Mouse (Mus musculus) forebrain, embryonic 12.5 days (tissue): ENCODE measurements around the gene Bmi1. TPM values are rescaled to one million over a fixed set of nuclear protein-coding genes. Genes with fewer than 3 reads are reported as not detected.

Experiments
- ATAC-seq: fragments of 200-750 bp; cut with Nextera tagmentation; 2 replicates; pipeline ENCODE4 v1.8.0; 2017; ENCODE audit warnings: moderate TSS enrichment; ENCODE audit not compliant: low FRiP score
- H3K27ac ChIP-seq: fragments of 300-500 bp; sonication (generic); 2 replicates; pipeline ENCODE4 v1.5.1; 2016; ENCODE audit warnings: mild to moderate bottlenecking
- H3K27me3 ChIP-seq: fragments of 300-500 bp; sonication (generic); 2 replicates; pipeline ENCODE4 v1.6.1; 2016; ENCODE audit warnings: mild to moderate bottlenecking
- H3K36me3 ChIP-seq: fragments of 300-500 bp; sonication (generic); replicated peaks from 2 replicates; pipeline ENCODE4 v1.6.1; 2016; ENCODE audit warnings: mild to moderate bottlenecking
- H3K4me1 ChIP-seq: fragments of 300-500 bp; sonication (generic); 2 replicates; pipeline ENCODE4 v1.6.1; 2016
- H3K4me2 ChIP-seq: fragments of 300-500 bp; sonication (generic); 2 replicates; pipeline ENCODE4 v1.6.1; 2016; ENCODE audit warnings: mild to moderate bottlenecking, moderate library complexity
- H3K4me3 ChIP-seq: fragments of 300-500 bp; sonication (generic); replicated peaks from 2 replicates; pipeline ENCODE4 v1.5.1; 2016; ENCODE audit warnings: mild to moderate bottlenecking
- H3K9ac ChIP-seq: fragments of 300-500 bp; sonication (generic); 2 replicates; pipeline ENCODE4 v1.6.1; 2016; ENCODE audit warnings: mild to moderate bottlenecking
- H3K9me3 ChIP-seq: fragments of 300-500 bp; sonication (generic); 2 replicates; pipeline ENCODE4 v1.6.1; 2016
- WGBS: fragments of 180-500 bp; shearing (Covaris S2); methylation state at CpG from one replicate; pipeline ENCODE4 v1.1.7; 2016; 5-methylcytosine and 5-hydroxymethylcytosine counted together
- polyA plus RNA-seq: library from polyadenylated mRNA; unstranded; fragments of >200 nt; fragmentation: Nextera tagmentation; extraction: Ambion mirVana; gene quantifications from 2 replicates; pipeline ENCODE4 v1.2.1, GENCODE M21; 2016

The Bmi1 gene
- 42.0 and 43.9 TPM in 2 replicates for polyA plus RNA-seq

GRCm38 (mm10) chr2:18676936-18677491 is at the start of gene Bmi1:
TSS of gene Bmi1 (plus strand) at chr2:18677018.
- Histone ChIP-seq H3K4me2 (peak within 1 kb of the TSS; percentile 88), H3K27me3 (peaks cover 36% of the 10 kb centered on the region), H3K9me3 (no peaks in the 10 kb centered on the region), H3K4me3 (peak within 1 kb of the TSS; percentile 85), H3K27ac (peak within 1 kb of the TSS; percentile 98), H3K36me3 (no peaks in the 10 kb centered on the region), H3K4me1 (peaks cover 44% of the 10 kb centered on the region), H3K9ac (peak within 1 kb of the TSS; percentile 96)
- ATAC-seq = peak; percentile 77
- WGBS = under 1% methylated on average over 40 of the region's 77 CpGs

DNA sequence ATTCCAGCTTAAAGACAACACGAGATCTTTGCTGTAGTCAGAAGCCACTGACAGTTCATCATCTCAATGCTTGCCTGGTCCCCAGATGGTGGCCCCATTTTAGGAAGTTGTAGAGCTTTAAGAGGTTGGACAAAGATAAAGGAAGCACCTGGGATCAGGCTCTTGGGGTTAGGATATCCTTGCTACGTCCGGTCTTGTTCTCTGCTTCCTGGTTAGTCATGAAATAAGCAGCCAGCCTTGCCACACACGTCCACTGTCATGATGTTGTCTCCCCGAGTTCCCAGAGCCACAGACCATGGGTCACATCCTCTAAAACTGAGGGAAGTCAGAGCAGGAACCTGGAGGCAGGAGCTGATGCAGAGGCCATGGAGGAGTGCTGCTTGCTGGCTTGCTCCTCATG is 46.3 kb upstream of the Bmi1 start:
- Histone ChIP-seq H3K36me3 (no peaks in the 10 kb centered on the region), H3K9me3 (no peaks in the 10 kb centered on the region), H3K9ac (no peak overlapping the region), H3K4me1 (no peaks in the 10 kb centered on the region), H3K27ac (no peak overlapping the region), H3K4me2 (no peak overlapping the region), H3K27me3 (no peaks in the 10 kb centered on the region), H3K4me3 (no peak overlapping the region)
- ATAC-seq = no peak
- WGBS = 76% methylated on average over 5 of the region's 5 CpGs

- ATAC-seq = no peak
- WGBS = 87% methylated on average over 8 of the region's 8 CpGs
Measured at GRCm38 (mm10) chr2:18635052-18635451, 41.8 kb upstream of the Bmi1 start.

GRCm38 (mm10) chr2:18648563-18648962 is 28.3 kb upstream of the Bmi1 start:
- Histone ChIP-seq H3K4me2 (no peak overlapping the region), H3K9ac (no peak overlapping the region), H3K4me3 (no peak overlapping the region), H3K27me3 (no peaks in the 10 kb centered on the region; the same call in 1 of the 2 replicates), H3K36me3 (no peaks in the 10 kb centered on the region), H3K9me3 (no peaks in the 10 kb centered on the region), H3K27ac (no peak overlapping the region), H3K4me1 (no peaks in the 10 kb centered on the region)
- no peak for ATAC-seq
- 86% methylated on average over 4 of the region's 4 CpGs for WGBS

More at GRCm38 (mm10) chr2:18635052-18635451, 41.8 kb upstream of the Bmi1 start:
- Histone ChIP-seq H3K36me3 (no peaks in the 10 kb centered on the region), H3K4me3 (no peak overlapping the region), H3K27me3 (no peaks in the 10 kb centered on the region), H3K9me3 (no peaks in the 10 kb centered on the region), H3K27ac (no peak overlapping the region), H3K9ac (no peak overlapping the region), H3K4me1 (no peaks in the 10 kb centered on the region), H3K4me2 (no peak overlapping the region)

- no peaks in the 10 kb centered on the region for H3K9me3 ChIP-seq
- no peak for ATAC-seq
- WGBS = 80% methylated on average over 5 of the region's 5 CpGs
- no peaks in the 10 kb centered on the region for H3K4me1 ChIP-seq
- H3K4me3 ChIP-seq = no peak overlapping the region
- H3K4me2 ChIP-seq = no peak overlapping the region
- no peaks in the 10 kb centered on the region; the same call in 1 of the 2 replicates for H3K27me3 ChIP-seq
- no peak overlapping the region for H3K9ac ChIP-seq
- no peak overlapping the region for H3K27ac ChIP-seq
- no peaks in the 10 kb centered on the region for H3K36me3 ChIP-seq
Measured at GRCm38 (mm10) chr2:18654821-18655220, 22.0 kb upstream of the Bmi1 start.

DNA sequence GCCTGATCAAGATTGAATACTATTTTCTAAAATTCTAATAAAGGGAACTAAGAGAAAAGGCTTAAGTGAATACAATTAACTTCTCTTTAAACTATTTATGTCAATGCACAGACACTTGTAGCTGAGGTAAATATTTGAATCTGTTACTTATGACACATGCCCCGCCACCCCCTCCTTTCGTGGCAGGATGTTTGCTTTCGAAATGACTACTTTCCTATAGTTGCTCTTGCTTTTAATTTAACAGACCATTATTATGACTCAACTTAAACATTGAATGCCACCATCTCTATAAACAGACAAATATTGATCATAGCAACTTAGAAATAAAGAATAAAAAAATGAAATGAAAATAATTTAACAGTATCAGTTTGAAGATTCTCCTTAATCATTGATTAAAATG is 12.8 kb upstream of the Bmi1 start:
- no peak overlapping the region for H3K4me2 ChIP-seq
- H3K27ac ChIP-seq = no peak overlapping the region
- H3K36me3 ChIP-seq = no peaks in the 10 kb centered on the region
- H3K9me3 ChIP-seq = no peaks in the 10 kb centered on the region
- no peaks in the 10 kb centered on the region for H3K4me1 ChIP-seq
- no peak for ATAC-seq
- 91% methylated on average over 3 of the region's 3 CpGs for WGBS
- H3K27me3 ChIP-seq = no peaks in the 10 kb centered on the region
- H3K4me3 ChIP-seq = no peak overlapping the region
- no peak overlapping the region for H3K9ac ChIP-seq

DNA sequence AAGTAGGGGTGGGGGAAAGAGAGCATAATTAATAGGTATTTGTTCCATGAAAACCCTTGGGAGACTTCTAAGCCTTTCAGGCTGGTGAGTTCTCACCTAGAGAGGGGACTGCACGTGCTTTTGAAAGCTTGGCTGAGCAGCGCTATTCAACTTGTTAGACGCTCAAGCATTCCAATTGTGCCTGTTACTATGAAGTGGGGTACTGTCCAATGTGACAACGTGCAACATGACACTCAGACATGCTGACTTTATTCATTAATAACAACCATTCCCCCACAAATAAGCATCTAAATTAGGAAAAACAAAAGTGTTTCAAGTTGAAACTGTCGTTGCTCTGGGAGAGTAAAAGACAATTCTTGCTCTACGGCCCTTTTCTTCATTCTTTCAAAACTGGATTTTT is 5.8 kb upstream of the Bmi1 start:
- Histone ChIP-seq H3K4me2 (no peak overlapping the region), H3K27ac (no peak overlapping the region), H3K9me3 (no peaks in the 10 kb centered on the region), H3K36me3 (no peaks in the 10 kb centered on the region), H3K27me3 (peaks cover 10% of the 10 kb centered on the region), H3K9ac (no peak overlapping the region), H3K4me1 (peaks cover 20% of the 10 kb centered on the region), H3K4me3 (no peak overlapping the region)
- ATAC-seq = no peak
- WGBS = 3% methylated on average over 6 of the region's 6 CpGs

DNA sequence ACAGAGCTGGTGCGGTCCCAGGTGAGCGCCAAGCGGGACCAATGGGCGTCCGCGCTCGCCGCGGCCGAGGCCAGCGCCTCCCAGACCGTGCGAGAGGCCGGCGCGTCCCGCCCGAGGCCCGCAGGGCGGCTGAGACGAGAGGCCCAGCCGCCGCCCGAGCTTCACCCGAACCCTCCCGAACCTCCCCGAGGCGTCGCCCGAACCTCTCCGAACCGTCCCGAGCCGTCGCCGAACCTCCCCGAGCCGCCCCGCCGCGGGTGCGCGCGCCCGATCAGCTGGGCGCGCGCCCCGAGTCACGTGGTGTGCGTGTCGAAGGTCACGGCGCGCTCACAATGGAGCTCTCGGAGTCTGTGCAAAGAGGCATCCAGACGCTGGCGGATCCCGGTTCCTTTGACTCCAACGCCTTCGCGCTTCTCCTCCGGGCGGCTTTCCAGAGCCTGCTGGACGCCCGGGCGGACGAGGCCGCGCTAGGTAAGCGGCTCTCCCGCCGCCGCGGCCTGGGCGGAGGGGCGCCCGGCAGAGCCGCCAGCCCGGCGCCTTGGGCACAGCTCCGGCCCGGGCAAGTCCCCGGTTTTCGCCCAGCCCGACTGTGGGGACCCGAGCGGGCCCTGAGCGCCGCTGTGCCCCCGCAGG is 4.6 kb upstream of the Bmi1 start, which contains the start of gene Commd3:
Gene Commd3, plus strand, starts transcription at position 252 of the 633 bp plus-strand sequence.
- Histone ChIP-seq H3K9ac (peak within 1 kb of the TSS; percentile 99), H3K27ac (peak within 1 kb of the TSS; percentile 99), H3K4me2 (peak within 1 kb of the TSS; percentile 69), H3K9me3 (no peaks in the 10 kb centered on the region), H3K36me3 (no peaks in the 10 kb centered on the region), H3K4me3 (peak within 1 kb of the TSS; percentile 80), H3K4me1 (peaks cover 22% of the 10 kb centered on the region), H3K27me3 (peaks cover 10% of the 10 kb centered on the region)
- ATAC-seq = peak; percentile 80
- under 1% methylated on average over 50 of the region's 91 CpGs for WGBS

DNA sequence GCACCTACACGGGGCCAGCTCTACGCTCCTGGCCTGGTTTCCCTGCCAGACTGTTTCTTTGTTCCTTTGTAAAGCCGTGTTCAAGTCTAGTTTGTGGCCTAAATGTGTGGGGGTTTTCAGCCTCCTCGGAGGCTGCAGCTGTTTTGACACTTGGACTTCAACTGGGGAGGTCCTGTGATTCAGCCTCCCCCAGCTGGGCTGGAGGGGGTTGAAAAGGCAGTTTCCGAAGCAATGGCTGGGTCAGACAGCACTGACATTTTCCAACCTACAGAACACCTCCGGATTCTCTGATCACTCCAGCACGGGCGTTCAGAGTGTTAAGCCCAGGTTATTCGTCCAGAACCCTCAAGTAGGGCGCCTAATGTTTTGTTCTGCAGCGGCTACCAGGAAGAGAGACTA is 4.1 kb upstream of the Bmi1 start:
- Histone ChIP-seq H3K9me3 (no peaks in the 10 kb centered on the region), H3K9ac (peak overlapping the region; percentile 99), H3K4me1 (peaks cover 22% of the 10 kb centered on the region), H3K27ac (peak overlapping the region; percentile 99), H3K27me3 (peaks cover 10% of the 10 kb centered on the region), H3K4me3 (peak overlapping the region; percentile 80), H3K36me3 (no peaks in the 10 kb centered on the region), H3K4me2 (peak overlapping the region; percentile 69)
- ATAC-seq = no peak
- WGBS = 1% methylated on average over 11 of the region's 11 CpGs

- Histone ChIP-seq H3K36me3 (no peaks in the 10 kb centered on the region), H3K9ac (no peak overlapping the region), H3K27ac (no peak overlapping the region), H3K4me2 (no peak overlapping the region), H3K4me3 (no peak overlapping the region; the same call in 1 of the 2 replicates), H3K9me3 (no peaks in the 10 kb centered on the region), H3K4me1 (peaks cover 28% of the 10 kb centered on the region), H3K27me3 (peaks cover 10% of the 10 kb centered on the region)
- WGBS = 30% methylated on average over 4 of the region's 4 CpGs
- no peak for ATAC-seq
Measured at GRCm38 (mm10) chr2:18673766-18674165, 3.1 kb upstream of the Bmi1 start.

DNA sequence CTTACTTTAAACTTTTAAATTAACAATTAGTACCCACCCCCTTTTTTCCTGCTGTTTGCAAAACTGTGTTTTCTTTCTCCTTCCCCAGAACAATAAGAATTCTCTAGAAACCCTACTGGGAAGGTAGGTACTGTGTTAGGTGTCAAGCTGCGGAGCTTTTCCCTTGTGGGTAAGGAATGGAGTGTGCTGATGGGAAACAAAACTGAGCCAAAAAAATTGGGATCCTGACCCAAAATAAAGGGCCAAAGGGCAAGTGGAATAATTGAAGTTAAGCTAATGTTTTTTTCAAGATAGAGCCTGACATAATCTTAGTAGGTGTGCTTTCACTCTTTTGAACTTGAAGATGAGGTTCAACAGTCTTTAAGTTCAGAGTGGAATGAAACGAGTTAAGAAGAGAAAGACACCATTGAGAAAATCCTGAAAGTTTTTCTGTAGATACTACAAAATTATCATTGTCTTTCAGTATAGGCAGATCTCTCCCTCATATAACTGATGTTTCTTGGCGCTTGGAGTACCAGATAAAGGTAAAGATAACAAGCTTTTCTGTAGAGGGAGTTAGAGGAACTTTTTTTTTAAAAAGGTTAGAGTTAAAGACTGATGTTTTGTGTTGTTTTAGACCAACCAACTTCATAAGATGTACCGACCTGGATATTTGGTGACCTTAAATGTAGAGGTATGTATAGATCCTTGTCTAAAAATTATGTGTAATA is 2.5 kb upstream of the Bmi1 start:
- no peaks in the 10 kb centered on the region for H3K36me3 ChIP-seq
- no peak overlapping the region for H3K27ac ChIP-seq
- no peak overlapping the region for H3K4me3 ChIP-seq
- H3K9me3 ChIP-seq = no peaks in the 10 kb centered on the region
- peaks cover 13% of the 10 kb centered on the region for H3K27me3 ChIP-seq
- 33% methylated on average over 4 of the region's 4 CpGs for WGBS
- no peak overlapping the region for H3K4me2 ChIP-seq
- no peak for ATAC-seq
- peaks cover 32% of the 10 kb centered on the region for H3K4me1 ChIP-seq
- no peak overlapping the region for H3K9ac ChIP-seq

GRCm38 (mm10) chr2:18675681-18676456 is 949 bp upstream of the Bmi1 start:
- no peaks in the 10 kb centered on the region for H3K36me3 ChIP-seq
- peaks cover 26% of the 10 kb centered on the region for H3K27me3 ChIP-seq
- H3K4me1 ChIP-seq = peaks cover 41% of the 10 kb centered on the region
- peak overlapping the region; percentile 96 for H3K9ac ChIP-seq
- peak overlapping the region; percentile 98 for H3K27ac ChIP-seq
- peak overlapping the region; percentile 85 for H3K4me3 ChIP-seq
- no peaks in the 10 kb centered on the region for H3K9me3 ChIP-seq
- peak overlapping the region; percentile 88 for H3K4me2 ChIP-seq
- no peak for ATAC-seq
- 3% methylated on average over 37 of the region's 42 CpGs for WGBS
